Mouse (Mus musculus) stomach, embryonic 16.5 days (tissue): ENCODE measurements around the gene Lpp. TPM values are rescaled to one million over a fixed set of nuclear protein-coding genes. Genes with fewer than 3 reads are reported as not detected.

Experiments used
- ATAC-seq: fragments of 200-750 bp; cut with Nextera tagmentation; 2 replicates; pipeline ENCODE4 v1.8.0; 2017; ENCODE audit warnings: moderate number of reproducible peaks, moderate TSS enrichment; ENCODE audit not compliant: insufficient read depth, low FRiP score
- H3K27ac ChIP-seq: fragments of 300-500 bp; sonication (generic); 2 replicates; pipeline ENCODE4 v1.5.1; 2014; ENCODE audit warnings: low read length
- H3K27me3 ChIP-seq: fragments of 300-500 bp; sonication (generic); 2 replicates; pipeline ENCODE4 v1.6.1; 2014; ENCODE audit warnings: low read length, control low read depth, mixed read lengths; ENCODE audit not compliant: control insufficient read depth, insufficient read depth
- H3K36me3 ChIP-seq: fragments of 300-500 bp; sonication (generic); 2 replicates; pipeline ENCODE4 v1.6.1; 2014; ENCODE audit warnings: low read length; ENCODE audit not compliant: control insufficient read depth, insufficient read depth
- H3K4me1 ChIP-seq: fragments of 300-500 bp; sonication (generic); 2 replicates; pipeline ENCODE4 v1.6.1; 2014; ENCODE audit warnings: low read length, control low read depth, mixed read lengths; ENCODE audit not compliant: control insufficient read depth, insufficient read depth
- H3K4me2 ChIP-seq: fragments of 300-500 bp; sonication (generic); 2 replicates; pipeline ENCODE4 v1.6.1; 2014; ENCODE audit warnings: low read depth, low read length, mixed read lengths
- H3K4me3 ChIP-seq: fragments of 300-500 bp; sonication (generic); replicated peaks from 2 replicates; pipeline ENCODE4 v1.5.1; 2014; ENCODE audit warnings: mild to moderate bottlenecking, low read length
- H3K9ac ChIP-seq: fragments of 300-500 bp; sonication (generic); 2 replicates; pipeline ENCODE4 v1.6.1; 2014; ENCODE audit warnings: low read length
- H3K9me3 ChIP-seq: fragments of 300-500 bp; sonication (generic); replicated peaks from 2 replicates; pipeline ENCODE4 v1.6.1; 2016; ENCODE audit warnings: low read length, control low read depth; ENCODE audit not compliant: control insufficient read depth
- WGBS: fragments of 180-500 bp; shearing (Covaris S2); extraction: QIAGEN DNeasy Blood & Tissue Kit; methylation state at CpG from one replicate; pipeline ENCODE4 v1.1.7; 2014; 5-methylcytosine and 5-hydroxymethylcytosine counted together
- polyA plus RNA-seq: library from polyadenylated mRNA; unstranded; fragments of >200 nt; fragmentation: Nextera tagmentation; extraction: Ambion mirVana; gene quantifications from 2 replicates; pipeline ENCODE4 v1.2.1, GENCODE M21; 2015

Lpp gene
- polyA plus RNA-seq, 1 experiment from 2014 or later = 79.4 TPM

DNA sequence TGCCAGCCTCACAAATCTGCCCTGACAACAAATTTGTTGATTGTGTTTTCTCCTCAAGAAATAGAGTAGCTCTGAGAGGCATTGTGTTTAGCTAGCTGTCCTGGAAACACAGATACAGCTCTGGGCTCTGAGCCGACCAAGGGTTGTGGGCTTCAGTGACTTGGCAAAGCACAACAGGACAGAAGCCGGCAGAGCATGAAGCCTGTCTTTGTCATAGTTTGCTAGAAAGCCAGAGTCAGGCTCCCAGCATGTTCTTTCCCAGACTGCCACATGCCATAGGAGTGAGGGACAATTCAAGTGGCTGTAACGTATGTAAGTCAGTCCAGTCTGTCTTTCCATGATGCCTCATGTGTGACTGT, 521.1 kb downstream of the Lpp start:
- Histone ChIP-seq H3K36me3 (no peaks in the 10 kb centered on the region), H3K9me3 (no peaks in the 10 kb centered on the region), H3K27ac (peak overlapping the region; percentile 52), H3K4me1 (peaks cover 15% of the 10 kb centered on the region), H3K4me3 (no peak overlapping the region), H3K9ac (no peak overlapping the region), H3K27me3 (no peaks in the 10 kb centered on the region), H3K4me2 (no peak overlapping the region)
- ATAC-seq = peak; percentile 48; the same call in 1 of the 2 replicates
- WGBS = 68% methylated on average over 3 of the region's 3 CpGs

DNA sequence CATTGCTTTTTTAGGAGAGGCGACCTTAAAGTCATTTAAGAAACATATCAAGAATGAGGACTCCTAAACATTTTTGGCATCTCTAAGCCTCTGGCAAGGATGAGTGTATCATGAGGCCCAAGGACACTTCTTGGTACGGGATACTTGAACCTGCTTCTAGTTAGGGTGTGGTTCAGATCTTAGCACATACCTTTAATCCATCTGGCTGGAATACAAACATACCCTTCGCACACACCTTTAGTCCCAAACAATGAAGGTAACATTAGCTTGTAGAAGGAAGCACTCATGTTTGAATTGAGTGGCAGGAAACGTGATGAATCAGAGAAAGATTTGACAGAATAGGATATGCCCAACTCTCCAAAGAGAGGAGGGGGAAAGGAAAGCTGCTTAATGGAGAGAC, 522.2 kb downstream of the Lpp start:
- H3K9me3 ChIP-seq = no peaks in the 10 kb centered on the region
- 71% methylated on average over 4 of the region's 4 CpGs for WGBS
- H3K4me1 ChIP-seq = peaks cover 15% of the 10 kb centered on the region
- H3K9ac ChIP-seq = no peak overlapping the region
- H3K4me3 ChIP-seq = no peak overlapping the region
- no peak overlapping the region for H3K27ac ChIP-seq
- ATAC-seq = no peak
- H3K27me3 ChIP-seq = no peaks in the 10 kb centered on the region
- no peak overlapping the region for H3K4me2 ChIP-seq
- no peaks in the 10 kb centered on the region for H3K36me3 ChIP-seq

DNA sequence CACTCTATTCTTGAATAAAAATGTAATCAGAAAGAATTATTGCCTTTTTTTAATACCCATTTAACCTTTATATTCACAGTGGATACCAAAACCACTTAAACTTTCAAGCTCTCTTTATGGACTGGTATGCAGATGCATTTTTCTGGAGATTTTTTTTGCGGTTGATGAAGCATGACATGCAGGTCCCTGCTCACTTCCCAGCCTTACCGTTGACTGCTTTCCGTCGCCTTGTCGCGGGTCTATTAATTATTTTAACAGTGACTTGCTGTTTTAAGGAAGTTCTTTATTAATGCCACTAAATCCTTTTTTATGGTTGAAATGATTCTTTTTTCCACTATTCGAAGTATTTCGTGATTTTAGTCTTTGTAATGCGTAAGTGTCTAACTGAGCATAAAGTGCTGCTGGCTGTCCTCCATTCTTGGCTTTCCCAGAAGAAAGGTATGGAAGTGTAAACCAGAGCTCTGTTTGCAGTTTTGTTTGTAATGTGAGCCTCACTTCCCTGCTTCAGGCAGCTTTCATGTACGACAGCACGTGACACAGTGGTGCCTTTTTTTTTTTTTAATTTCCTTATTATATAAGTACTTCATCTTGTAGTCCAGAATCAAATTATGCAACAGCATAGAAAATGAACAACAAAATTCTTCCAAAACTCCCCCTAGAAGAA, 526.2 kb downstream of the Lpp start:
- Histone ChIP-seq H3K9me3 (no peaks in the 10 kb centered on the region), H3K27ac (no peak overlapping the region), H3K4me3 (no peak overlapping the region), H3K36me3 (no peaks in the 10 kb centered on the region), H3K4me1 (peaks cover under 1% of the 10 kb centered on the region; the same call in 1 of the 2 replicates), H3K27me3 (no peaks in the 10 kb centered on the region), H3K4me2 (no peak overlapping the region), H3K9ac (no peak overlapping the region)
- ATAC-seq = no peak
- WGBS = 44% methylated on average over 11 of the region's 11 CpGs

DNA sequence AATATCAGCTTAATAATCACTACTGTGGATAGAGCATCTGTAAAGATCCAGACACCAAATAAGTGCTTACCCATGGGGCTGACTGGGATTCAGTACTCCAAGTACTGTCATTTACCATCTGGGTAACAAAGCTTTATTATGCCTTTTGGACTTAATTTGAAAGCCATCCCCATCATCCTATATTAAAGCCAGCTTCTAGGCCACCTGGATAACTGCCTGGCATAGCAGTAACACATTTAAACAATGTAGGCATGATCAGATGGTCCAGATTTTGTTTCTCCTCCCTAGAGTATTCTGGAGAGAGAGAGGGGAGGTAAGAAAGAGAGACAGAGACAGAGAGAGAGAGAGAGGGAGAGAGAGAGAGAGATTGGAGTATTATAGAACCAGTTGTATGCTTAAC, 536.8 kb downstream of the Lpp start:
- Histone ChIP-seq H3K4me1 (peaks cover 11% of the 10 kb centered on the region), H3K9me3 (no peaks in the 10 kb centered on the region), H3K27ac (no peak overlapping the region), H3K4me2 (no peak overlapping the region), H3K27me3 (no peaks in the 10 kb centered on the region), H3K36me3 (no peaks in the 10 kb centered on the region), H3K9ac (no peak overlapping the region), H3K4me3 (no peak overlapping the region)
- no peak for ATAC-seq

DNA sequence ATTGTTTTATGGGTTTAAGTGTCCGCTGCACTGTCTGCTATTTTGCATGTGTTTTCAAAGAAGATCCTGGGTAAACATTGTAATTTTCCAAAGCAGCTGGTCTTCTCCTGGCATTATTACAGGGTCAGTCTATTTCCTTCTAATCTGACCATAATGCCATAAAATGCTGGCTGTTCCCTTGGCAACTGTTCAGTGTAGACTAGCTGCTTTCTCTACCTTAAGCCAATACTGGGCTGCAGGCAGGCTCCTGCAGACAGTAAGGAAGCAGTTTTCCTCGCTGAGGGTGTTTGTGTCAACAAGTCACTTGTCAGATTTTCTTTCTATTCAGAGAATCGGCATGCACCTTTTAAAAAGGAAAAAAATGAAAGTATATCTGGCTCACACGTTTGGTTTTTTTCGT, 537.3 kb downstream of the Lpp start:
- no peak overlapping the region for H3K4me3 ChIP-seq
- WGBS = 76% methylated on average over 5 of the region's 5 CpGs
- no peak for ATAC-seq
- H3K36me3 ChIP-seq = no peaks in the 10 kb centered on the region
- H3K9me3 ChIP-seq = no peaks in the 10 kb centered on the region
- H3K27ac ChIP-seq = no peak overlapping the region
- no peaks in the 10 kb centered on the region for H3K27me3 ChIP-seq
- no peak overlapping the region for H3K4me2 ChIP-seq
- no peak overlapping the region for H3K9ac ChIP-seq
- peaks cover 11% of the 10 kb centered on the region for H3K4me1 ChIP-seq

DNA sequence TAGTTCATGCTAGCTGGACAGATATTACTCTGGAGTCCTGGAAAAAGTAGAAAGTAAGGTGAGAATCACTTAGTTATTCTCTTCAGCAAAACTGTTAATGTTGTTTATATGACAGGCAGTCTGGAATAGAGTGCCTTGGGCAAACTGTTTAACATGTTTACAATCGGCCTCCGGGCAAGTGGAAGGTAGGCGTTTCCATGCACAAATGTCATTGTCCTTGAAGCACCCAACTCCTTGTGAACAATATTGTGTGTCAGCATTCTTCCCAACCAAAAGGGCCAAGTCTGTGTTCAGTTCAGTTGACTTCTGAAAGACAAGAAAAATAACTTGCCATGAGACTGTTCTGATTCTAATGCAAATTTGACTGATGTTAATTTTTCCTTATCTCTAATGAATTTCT, 539.5 kb downstream of the Lpp start:
- Histone ChIP-seq H3K9ac (no peak overlapping the region), H3K4me3 (no peak overlapping the region), H3K36me3 (no peaks in the 10 kb centered on the region), H3K9me3 (no peaks in the 10 kb centered on the region), H3K4me2 (no peak overlapping the region), H3K27me3 (no peaks in the 10 kb centered on the region), H3K4me1 (peaks cover 11% of the 10 kb centered on the region), H3K27ac (no peak overlapping the region)
- no peak for ATAC-seq
- 57% methylated on average over 3 of the region's 3 CpGs for WGBS

DNA sequence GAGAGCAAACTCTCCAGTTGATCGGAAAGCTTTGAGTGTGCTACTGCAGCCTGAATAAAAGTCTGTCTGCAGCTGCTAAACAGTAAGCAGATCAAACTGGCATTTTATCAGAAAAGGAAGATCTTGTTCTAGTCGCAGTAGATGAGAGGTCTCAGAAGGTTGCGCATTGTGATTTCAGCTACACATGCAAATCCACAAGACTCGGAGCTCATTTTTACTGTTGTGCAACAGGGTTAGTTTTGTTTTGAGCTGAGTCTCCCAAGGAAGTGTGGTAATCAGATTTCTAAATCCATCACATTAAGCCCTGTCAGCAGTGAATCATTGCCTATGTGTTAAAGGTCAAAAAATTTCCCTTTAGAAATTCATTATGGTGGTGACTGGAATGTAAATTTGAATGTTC, 540.4 kb downstream of the Lpp start:
- WGBS = 54% methylated on average over 4 of the region's 4 CpGs
- no peak for ATAC-seq

DNA sequence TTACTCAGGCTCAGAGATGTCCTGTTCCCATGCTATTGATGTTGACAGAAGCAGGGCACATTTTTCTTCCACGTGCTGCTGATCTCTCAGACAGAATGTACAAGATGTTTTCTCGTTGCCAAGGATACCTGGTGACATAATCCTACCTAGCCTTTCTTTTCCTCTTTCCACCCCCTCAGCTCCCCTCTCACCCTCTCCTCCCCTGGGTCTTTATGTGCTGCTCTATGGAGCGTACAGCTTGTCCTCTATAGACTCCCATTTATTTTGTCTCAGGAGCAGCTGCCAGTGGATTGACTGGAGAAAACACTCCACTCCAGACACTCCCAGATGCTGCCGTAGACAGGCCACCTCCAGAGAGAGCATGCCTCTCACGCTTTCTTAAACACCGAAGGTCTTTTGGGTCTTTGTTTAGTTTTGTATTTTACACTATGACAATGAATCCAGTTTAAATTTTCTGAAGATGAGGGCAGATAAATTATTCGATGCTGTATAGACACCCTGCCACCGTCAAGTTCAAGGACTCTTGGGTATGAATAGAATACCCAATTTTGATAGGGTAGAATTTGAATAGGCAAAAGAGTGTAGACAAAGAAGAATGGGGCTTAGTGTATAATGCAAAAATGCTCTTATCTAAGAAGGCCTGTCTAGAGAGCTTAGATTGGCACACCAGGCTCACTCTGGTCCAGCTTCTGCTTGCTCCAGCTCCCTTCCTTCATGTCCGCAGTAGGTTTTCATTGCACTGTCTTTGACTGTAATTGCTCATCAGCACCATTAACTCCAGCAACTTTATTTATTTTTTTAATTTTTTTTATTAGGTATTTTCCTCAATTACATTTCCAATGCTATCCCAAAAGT, 548.2 kb downstream of the Lpp start:
- ATAC-seq = no peak
- no peak overlapping the region for H3K9ac ChIP-seq
- no peak overlapping the region for H3K4me3 ChIP-seq
- H3K4me1 ChIP-seq = peaks cover 3% of the 10 kb centered on the region; the same call in 1 of the 2 replicates
- no peaks in the 10 kb centered on the region for H3K36me3 ChIP-seq
- 66% methylated on average over 9 of the region's 9 CpGs for WGBS
- no peak overlapping the region for H3K4me2 ChIP-seq
- no peak overlapping the region for H3K27ac ChIP-seq
- no peaks in the 10 kb centered on the region for H3K27me3 ChIP-seq
- H3K9me3 ChIP-seq = no peaks in the 10 kb centered on the region

More for the DNA sequence above, 540.4 kb downstream of the Lpp start:
- Histone ChIP-seq H3K27ac (peak overlapping the region; percentile 18; the same call in 1 of the 2 replicates), H3K9me3 (no peaks in the 10 kb centered on the region), H3K36me3 (no peaks in the 10 kb centered on the region), H3K9ac (no peak overlapping the region), H3K4me1 (peaks cover 11% of the 10 kb centered on the region), H3K4me2 (no peak overlapping the region), H3K27me3 (no peaks in the 10 kb centered on the region), H3K4me3 (no peak overlapping the region)

DNA sequence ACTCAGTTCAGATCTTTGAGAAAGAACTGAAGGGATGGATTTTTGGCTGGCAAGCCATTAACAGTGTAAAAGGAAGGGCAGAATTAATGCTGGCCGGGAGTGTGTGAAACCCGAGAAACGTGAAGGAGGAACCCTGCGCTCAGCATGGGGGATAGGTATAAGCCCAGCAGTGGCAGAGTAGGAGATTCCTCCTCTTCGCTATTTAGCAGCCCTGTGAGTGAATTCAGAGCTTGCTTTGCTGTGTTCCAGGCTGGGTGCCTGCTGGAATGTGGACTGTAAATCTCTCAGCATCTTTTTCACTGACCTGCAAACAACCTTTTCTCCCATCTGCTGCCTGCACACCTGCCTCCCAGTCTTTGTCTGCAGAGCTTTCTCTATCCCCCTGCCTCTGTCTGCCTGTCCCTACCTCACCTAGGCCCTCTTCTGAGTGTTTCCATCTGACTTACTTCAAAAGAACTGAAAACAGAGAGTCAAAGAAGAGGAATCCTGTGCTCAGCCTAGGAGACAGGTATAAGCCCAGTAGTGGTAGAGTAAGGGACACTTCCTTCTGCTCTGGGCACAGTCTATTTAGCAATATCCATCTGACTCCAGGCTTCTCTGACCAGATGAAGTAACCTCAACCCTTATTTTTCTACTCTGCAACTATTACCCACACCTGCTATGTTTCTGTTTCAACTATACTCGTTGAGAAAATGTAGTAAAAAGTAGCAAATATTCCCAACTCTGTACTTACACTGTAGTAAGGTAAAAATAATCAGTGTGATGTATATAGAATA, 550.4 kb downstream of the Lpp start:
- Histone ChIP-seq H3K36me3 (no peaks in the 10 kb centered on the region), H3K4me3 (no peak overlapping the region), H3K4me2 (no peak overlapping the region), H3K27ac (no peak overlapping the region), H3K9me3 (no peaks in the 10 kb centered on the region), H3K27me3 (no peaks in the 10 kb centered on the region), H3K9ac (no peak overlapping the region), H3K4me1 (peaks cover 3% of the 10 kb centered on the region; the same call in 1 of the 2 replicates)
- ATAC-seq = no peak
- WGBS = 39% methylated on average over 6 of the region's 6 CpGs
